Mouse (Mus musculus): ENCODE measurements around the gene Slk. TPM values are rescaled to one million over a fixed set of nuclear protein-coding genes. Genes with fewer than 3 reads are reported as not detected.

Slk gene
- 10 to 100 TPM; 77.7 to 95.0 (median 87.7) TPM for total RNA-seq (2022)

- peak; percentile 75 for DNase-seq (ENCODE audit: low spot score)
Measured at GRCm38 (mm10) chr19:47579225-47579787, at the start of gene Slk. Slk (plus strand) TSS chr19:47579678.

DNA sequence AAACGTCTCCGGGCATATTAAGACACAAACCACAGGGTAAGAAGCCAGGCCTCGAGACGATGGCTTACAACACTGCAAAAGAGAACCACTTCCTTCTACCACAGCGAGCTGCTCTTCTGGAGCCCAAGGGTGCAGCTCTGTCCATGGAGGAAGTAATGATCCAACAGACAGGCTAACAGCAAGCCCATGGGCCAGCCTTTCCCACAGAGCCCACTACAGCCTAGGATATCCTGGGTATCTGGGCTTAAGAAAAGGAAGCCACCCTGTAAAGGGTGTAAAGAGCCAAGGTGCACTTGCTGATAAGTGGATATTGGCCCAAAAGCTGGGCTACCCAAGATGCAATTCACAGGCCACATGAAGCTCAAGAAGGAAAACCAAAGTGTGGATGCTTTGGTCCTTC, 48.2 kb upstream of the Slk start:
- DNase-seq (ENCODE audit: low spot score) = no peak

GRCm38 (mm10) chr19:47532449-47532848, 47.0 kb upstream of the Slk start:
- DNase-seq (ENCODE audit: low spot score) = no peak

DNA sequence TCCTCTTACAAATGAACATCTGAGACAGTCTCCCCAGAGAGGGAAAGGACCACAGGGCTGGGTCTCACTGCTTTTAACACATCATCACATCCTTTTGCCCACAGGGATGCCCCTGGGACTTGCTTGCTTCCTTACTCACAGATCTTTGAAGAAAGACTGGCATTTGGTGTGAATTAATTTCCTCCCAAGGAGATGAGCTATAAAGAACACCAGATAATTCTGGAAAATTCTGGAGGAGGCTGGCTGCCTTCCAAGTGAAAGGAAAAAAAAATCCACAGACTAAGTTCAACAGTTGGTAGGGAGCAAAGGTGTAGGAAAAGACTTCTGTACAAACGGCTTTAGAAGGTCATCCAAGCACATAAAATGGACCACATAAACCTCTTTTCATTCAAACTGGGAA, 45.3 kb upstream of the Slk start:
- no peak for DNase-seq (ENCODE audit: low spot score)

DNA sequence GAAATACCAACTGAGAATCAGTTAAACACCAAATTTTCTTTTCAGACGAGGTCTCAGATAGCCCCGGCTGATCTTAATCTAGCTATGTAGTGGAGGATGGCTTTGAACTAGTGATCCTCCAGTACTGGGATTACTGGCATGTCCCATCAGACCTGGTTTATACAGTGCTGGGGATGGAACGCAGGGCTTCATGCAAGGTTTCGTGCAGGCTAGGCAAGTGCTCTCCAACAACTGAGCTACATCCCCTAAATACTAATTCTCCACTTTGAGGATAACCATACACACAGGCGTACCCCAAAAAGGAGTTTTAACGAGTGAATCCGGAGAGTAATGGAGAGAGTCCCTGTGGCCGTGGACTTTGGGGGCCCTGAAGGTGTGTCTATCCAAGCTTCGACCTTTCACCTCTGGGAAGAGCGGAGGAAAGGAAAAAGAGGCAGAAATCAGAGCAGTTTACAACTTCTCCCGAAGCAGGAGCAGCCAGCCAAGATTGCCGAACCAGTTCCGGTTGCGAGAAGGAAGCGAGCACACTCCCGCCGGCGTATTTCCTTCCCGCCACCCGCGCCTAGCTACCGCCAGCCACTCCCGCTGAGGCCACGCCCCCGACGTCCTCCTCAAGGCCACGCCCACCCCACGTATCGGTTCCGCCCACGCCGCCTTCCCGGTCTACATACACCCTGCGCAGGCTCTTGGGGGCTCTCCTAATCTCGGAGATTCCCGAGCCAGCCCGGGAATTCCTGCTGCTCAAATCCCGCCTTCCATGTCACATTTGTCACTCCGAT, 42.8 kb upstream of the Slk start:
- DNase-seq (ENCODE audit: low spot score) = peak; percentile 98

- DNase-seq (ENCODE audit: low spot score) = no peak
Measured at GRCm38 (mm10) chr19:47537300-47537792, 42.1 kb upstream of the Slk start, which contains the start of gene Stn1. Stn1 (minus strand) TSS chr19:47537507.

- peak; percentile 65 for DNase-seq (ENCODE audit: low spot score)
Measured at GRCm38 (mm10) chr19:47537879-47538278, 41.6 kb upstream of the Slk start.

DNA sequence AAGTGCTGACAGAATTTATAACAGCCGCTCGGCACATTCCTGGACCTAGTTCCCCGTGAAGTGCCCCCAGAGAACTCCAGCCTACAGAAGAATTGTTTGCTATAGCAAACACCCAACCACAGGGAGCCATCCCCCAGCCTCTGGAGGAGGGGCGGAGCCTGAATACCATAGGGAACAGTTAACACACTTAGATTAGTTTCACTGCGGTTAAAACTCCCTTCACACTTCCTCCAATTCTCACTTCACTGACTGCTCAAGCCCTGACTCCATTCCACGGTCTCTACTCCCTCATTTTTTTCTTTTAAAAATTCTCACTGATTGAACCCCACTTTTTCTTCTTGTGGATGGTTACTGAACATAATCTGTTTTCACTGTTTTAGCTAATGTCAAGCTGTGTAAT, 40.7 kb upstream of the Slk start:
- DNase-seq (ENCODE audit: low spot score) = no peak

- DNase-seq (ENCODE audit: low spot score) = no peak
Measured at GRCm38 (mm10) chr19:47542441-47542840, 37.0 kb upstream of the Slk start.

GRCm38 (mm10) chr19:47545055-47545454, 34.4 kb upstream of the Slk start:
- DNase-seq (ENCODE audit: low spot score) = no peak

GRCm38 (mm10) chr19:47545528-47545927, 34.0 kb upstream of the Slk start:
- no peak for DNase-seq (ENCODE audit: low spot score)

GRCm38 (mm10) chr19:47548432-47549076, 30.9 kb upstream of the Slk start:
- DNase-seq (ENCODE audit: low spot score) = no peak

- DNase-seq (ENCODE audit: low spot score) = no peak
Measured at GRCm38 (mm10) chr19:47549174-47549573, 30.3 kb upstream of the Slk start.

GRCm38 (mm10) chr19:47549584-47549983, 29.9 kb upstream of the Slk start:
- DNase-seq (ENCODE audit: low spot score) = no peak

DNA sequence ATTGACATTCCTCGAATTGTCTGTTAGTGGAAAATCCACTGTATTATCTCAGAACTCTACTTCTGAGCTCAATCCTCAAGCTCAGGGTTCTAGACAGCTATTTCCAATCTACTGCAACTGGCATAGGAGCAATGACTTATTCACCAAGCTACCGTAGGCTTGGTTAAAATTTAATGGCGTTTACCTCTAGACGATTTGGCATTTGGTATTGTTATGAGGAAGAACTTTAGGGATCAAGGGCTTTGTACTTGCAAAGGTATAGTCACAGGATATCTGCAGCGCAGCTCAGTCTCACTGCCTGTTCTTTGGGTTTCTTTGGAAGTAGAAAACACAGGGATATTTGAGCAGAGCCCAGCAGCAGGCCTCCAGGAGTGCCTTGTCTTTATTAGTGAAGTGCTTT, 20.3 kb upstream of the Slk start:
- DNase-seq (ENCODE audit: low spot score) = no peak

DNA sequence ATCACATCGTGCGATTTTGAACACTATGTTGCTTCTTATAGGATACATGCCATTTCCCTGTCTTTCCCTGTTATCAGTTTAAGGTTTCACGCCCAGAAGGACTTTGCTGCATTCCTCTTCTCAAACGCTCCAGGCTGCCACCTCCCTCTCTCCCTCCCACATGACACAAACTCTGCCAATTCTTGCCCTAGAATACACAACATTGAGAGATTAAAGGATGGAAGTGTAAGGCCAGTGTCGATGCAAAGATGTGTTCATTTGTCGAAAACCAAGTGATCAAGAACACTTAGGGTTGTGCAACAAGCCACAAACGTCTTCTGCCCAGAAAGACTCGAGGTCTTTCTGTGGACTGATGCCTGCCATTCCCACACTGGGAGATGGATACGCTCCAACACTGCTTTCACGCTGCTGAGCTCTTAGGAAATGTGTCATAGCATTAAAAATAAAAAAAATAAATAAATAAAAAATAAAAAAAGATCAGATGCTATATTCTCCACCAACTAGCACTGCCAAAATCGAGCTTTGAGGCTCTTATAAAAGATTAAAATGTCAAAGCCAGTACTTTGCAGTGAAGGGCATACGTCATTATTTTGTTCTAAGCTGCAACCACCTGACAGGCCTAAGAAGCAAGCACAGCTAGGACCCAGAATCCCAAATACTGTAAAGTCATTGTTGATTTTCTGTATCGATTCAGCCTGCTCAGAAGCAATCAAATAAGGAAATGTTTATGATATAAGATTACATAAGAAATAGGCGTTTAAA, 19.5 kb upstream of the Slk start:
- no peak for DNase-seq (ENCODE audit: low spot score)

DNA sequence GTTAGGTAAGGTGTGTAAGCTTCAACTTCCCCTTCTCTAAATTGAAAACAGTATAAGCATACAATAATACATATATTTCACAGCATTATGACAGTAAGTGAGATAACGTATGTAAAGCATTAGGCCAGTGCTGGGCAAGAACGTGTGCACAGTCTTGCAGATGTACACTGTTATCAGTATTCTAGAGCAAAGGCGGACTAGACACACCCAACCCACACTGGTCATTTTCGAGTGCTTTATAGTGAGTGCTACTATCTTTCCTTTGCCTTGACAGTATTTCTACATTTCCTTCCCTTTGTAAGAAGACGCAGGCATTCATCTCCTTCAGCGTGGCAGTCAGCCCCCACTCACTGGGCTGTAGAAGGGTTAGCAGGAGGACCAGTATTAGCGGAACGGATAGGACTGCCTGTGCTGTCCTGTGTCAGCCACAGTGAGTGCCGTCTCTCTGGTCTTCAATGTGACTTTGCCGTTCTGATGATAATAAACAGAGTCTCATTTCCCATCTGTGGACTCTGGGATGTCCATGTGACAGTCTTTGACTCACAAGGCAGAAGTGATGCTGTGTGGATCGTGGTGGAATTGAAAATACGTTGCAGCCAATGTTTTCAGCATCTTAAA, 18.8 kb upstream of the Slk start:
- DNase-seq (ENCODE audit: low spot score) = no peak

DNA sequence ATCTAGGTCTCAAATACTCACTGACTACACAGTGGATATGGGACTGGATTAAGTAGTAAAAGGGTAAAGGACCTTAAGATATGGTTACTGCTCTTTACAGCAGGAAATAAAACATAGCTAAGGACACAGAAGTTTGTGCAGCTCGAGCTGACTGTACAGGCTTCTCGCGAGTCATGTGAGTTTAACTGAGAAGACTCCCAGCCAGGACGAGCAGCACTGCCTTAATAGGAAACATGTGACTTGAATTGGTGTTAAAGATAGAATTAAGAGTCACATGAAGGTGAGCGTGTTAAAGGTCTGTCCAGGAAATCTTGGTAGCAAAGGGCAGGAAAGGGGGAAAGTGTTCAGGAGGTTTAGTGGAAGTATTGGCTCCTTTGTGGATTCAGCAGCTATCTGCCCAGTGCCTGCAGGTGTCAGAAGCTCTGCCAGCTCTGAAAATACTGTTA, 17.5 kb upstream of the Slk start:
- peak; percentile 67 for DNase-seq (ENCODE audit: low spot score)

DNA sequence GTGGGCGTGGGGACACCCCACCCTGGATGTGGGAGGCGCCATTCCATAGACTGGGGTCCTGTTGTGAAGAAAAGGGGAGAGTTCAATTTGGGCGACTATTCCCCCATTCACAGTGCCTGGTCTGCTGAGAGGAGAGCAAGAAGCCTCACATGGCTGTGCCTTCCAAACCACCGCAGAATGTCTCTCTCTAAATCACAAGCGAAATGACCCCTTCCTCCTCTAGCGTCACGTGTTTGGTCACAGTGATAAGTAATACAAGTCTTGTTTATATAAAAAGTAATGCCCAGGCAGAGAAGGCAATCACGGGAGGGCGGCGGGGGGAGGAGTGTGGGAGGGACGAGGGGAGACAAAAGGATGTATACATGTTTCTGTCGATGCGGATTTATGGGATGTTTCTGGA, 15.8 kb upstream of the Slk start:
- no peak for DNase-seq (ENCODE audit: low spot score)

GRCm38 (mm10) chr19:47565031-47565654, 14.3 kb upstream of the Slk start:
- no peak for DNase-seq (ENCODE audit: low spot score)

GRCm38 (mm10) chr19:47565994-47566393, 13.5 kb upstream of the Slk start:
- DNase-seq (ENCODE audit: low spot score) = no peak
